Mouse (Mus musculus): ENCODE measurements around the gene Tmem206. TPM values are rescaled to one million over a fixed set of nuclear protein-coding genes. Genes with fewer than 3 reads are reported as not detected.

The Tmem206 gene
- polyA plus RNA-seq, 1 experiment from 2014 or later: 13.1 TPM

- Histone ChIP-seq H3K27me3 (replicated peaks; ENCODE audit: insufficient read depth, low read length) (no peaks in the 10 kb centered on the region), H3K9ac (replicated peaks; ENCODE audit: low read depth) (no peak overlapping the region), H3K27ac (ENCODE audit: low read length) (no peak overlapping the region), H3K9me3 (ENCODE audit: low read length) (no peaks in the 10 kb centered on the region), H3K4me1 (ENCODE audit: insufficient read depth, low read depth, low read length) (no peaks in the 10 kb centered on the region), H3K4me3 (ENCODE audit: low read depth, low read length) (no peak overlapping the region), H3K36me3 (ENCODE audit: insufficient read depth, low read length) (no peaks in the 10 kb centered on the region), H3K4me2 (replicated peaks; ENCODE audit: low read depth, low read length) (no peak overlapping the region)
- DNase-seq (ENCODE audit: low spot score) (no peak), ATAC-seq (no peak)
- no peak for TF ChIP-seq EP300 (IDR thresholded peaks at IDR 0.05)
- TF ChIP-seq CTCF (IDR thresholded peaks at IDR 0.05): no peak
- WGBS: 75% methylated on average over 11 of the region's 11 CpGs
Observed at GRCm38 (mm10) chr1:191381955-191382736, 56.4 kb downstream of the Tmem206 start.

DNA sequence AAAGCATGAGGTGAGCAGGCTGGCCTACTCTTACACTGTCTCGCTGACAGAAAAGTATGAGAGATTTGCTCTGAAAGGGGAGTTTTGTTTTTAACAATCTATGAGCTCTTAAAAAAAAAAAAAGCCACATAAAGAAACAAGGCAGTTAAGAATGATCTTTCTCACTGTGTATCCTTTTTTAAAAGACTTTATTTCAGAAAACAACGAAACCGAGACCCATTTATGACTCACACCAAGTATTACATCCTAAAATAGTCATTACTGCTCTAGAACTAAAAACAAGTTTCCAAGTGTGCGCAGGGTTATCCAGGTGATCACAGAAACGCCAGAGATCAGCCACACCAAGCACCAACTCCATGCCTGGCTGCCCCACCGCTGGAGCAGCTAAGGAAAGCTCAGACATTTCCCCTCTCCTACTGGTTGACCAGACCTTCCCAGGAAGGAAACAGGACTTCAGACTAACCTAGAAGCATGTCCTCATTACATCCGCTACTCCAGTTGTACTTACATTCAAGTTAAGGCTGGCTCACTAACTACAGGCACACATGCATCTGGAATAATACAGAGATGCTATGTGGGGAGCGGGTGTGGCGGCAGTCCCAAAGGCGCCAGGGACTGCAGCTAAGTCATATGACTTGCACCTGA, 59.2 kb downstream of the Tmem206 start:
- 92% methylated on average over 10 of the region's 10 CpGs for WGBS
- no peaks in the 10 kb centered on the region for H3K36me3 ChIP-seq (ENCODE audit: insufficient read depth, low read length)
- H3K4me1 ChIP-seq (ENCODE audit: insufficient read depth, low read depth, low read length): no peaks in the 10 kb centered on the region
- H3K27me3 ChIP-seq (replicated peaks; ENCODE audit: insufficient read depth, low read length): no peaks in the 10 kb centered on the region
- ATAC-seq (no peak), DNase-seq (ENCODE audit: low spot score) (no peak)
- H3K9ac ChIP-seq (replicated peaks; ENCODE audit: low read depth): no peak overlapping the region
- no peaks in the 10 kb centered on the region for H3K9me3 ChIP-seq (ENCODE audit: low read length)
- no peak for TF ChIP-seq CTCF (IDR thresholded peaks at IDR 0.05)
- no peak for TF ChIP-seq EP300 (IDR thresholded peaks at IDR 0.05)
- H3K27ac ChIP-seq (ENCODE audit: low read length): no peak overlapping the region
- H3K4me2 ChIP-seq (replicated peaks; ENCODE audit: low read depth, low read length): no peak overlapping the region
- no peak overlapping the region for H3K4me3 ChIP-seq (ENCODE audit: low read depth, low read length)

GRCm38 (mm10) chr1:191391311-191391710, 65.6 kb downstream of the Tmem206 start:
- H3K27me3 ChIP-seq (replicated peaks; ENCODE audit: insufficient read depth, low read length): no peaks in the 10 kb centered on the region
- no peak overlapping the region; the same call in 1 of the 2 replicates for H3K4me2 ChIP-seq (replicated peaks; ENCODE audit: low read depth, low read length)
- 4% methylated on average over 3 of the region's 3 CpGs for WGBS
- DNase-seq (ENCODE audit: low spot score): peak; percentile 91
- no peaks in the 10 kb centered on the region for H3K36me3 ChIP-seq (ENCODE audit: insufficient read depth, low read length)
- TF ChIP-seq EP300 (IDR thresholded peaks at IDR 0.05) (no peak), CTCF (IDR thresholded peaks at IDR 0.05) (peak; percentile 88)
- ATAC-seq: peak; percentile 80
- no peaks in the 10 kb centered on the region for H3K9me3 ChIP-seq (ENCODE audit: low read length)
- H3K27ac ChIP-seq (ENCODE audit: low read length): no peak overlapping the region
- H3K4me3 ChIP-seq (ENCODE audit: low read depth, low read length): no peak overlapping the region
- no peak overlapping the region for H3K9ac ChIP-seq (replicated peaks; ENCODE audit: low read depth)
- no peaks in the 10 kb centered on the region for H3K4me1 ChIP-seq (ENCODE audit: insufficient read depth, low read depth, low read length)

GRCm38 (mm10) chr1:191393536-191393935, 67.8 kb downstream of the Tmem206 start:
- peak overlapping the region; percentile 14; the same call in 1 of the 2 replicates for H3K4me3 ChIP-seq (ENCODE audit: low read depth, low read length)
- WGBS: 48% methylated on average over 3 of the region's 3 CpGs

DNA sequence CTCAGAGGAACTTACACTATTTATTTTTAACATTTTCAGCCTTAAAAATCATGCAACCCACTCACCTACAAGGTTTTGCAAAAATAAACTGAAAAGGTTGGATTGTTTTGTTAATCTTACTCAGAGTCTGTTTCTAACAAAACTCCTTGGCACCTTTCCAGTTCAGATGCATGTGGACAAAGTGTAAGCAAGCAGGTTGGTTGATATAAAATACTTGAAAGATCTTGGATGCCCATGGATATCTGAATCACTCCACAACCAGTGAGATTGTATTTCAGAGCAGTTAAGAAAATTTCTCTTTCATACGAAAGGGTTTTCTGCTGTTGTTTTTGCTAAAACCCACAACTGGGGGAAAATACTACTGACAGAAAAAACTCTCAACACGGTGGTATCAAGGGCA, 68.4 kb downstream of the Tmem206 start:
- Histone ChIP-seq H3K27me3 (replicated peaks; ENCODE audit: insufficient read depth, low read length) (no peaks in the 10 kb centered on the region), H3K9me3 (ENCODE audit: low read length) (no peaks in the 10 kb centered on the region), H3K36me3 (ENCODE audit: insufficient read depth, low read length) (no peaks in the 10 kb centered on the region), H3K9ac (replicated peaks; ENCODE audit: low read depth) (no peak overlapping the region; the same call in 1 of the 2 replicates), H3K27ac (ENCODE audit: low read length) (no peak overlapping the region), H3K4me1 (ENCODE audit: insufficient read depth, low read depth, low read length) (no peaks in the 10 kb centered on the region), H3K4me2 (replicated peaks; ENCODE audit: low read depth, low read length) (peak overlapping the region; percentile 70), H3K4me3 (ENCODE audit: low read depth, low read length) (peak overlapping the region; percentile 94)
- 22% methylated on average over 2 of the region's 2 CpGs for WGBS
- TF ChIP-seq EP300 (IDR thresholded peaks at IDR 0.05) (no peak), CTCF (IDR thresholded peaks at IDR 0.05) (no peak)
- DNase-seq (ENCODE audit: low spot score) (peak; percentile 62), ATAC-seq (no peak)

More at GRCm38 (mm10) chr1:191393536-191393935, 67.8 kb downstream of the Tmem206 start:
- no peak for DNase-seq (ENCODE audit: low spot score)
- H3K27me3 ChIP-seq (replicated peaks; ENCODE audit: insufficient read depth, low read length): no peaks in the 10 kb centered on the region
- no peak overlapping the region for H3K9ac ChIP-seq (replicated peaks; ENCODE audit: low read depth)
- ATAC-seq: no peak
- H3K4me1 ChIP-seq (ENCODE audit: insufficient read depth, low read depth, low read length): no peaks in the 10 kb centered on the region
- no peaks in the 10 kb centered on the region for H3K36me3 ChIP-seq (ENCODE audit: insufficient read depth, low read length)
- H3K9me3 ChIP-seq (ENCODE audit: low read length): no peaks in the 10 kb centered on the region
- H3K27ac ChIP-seq (ENCODE audit: low read length): no peak overlapping the region
- TF ChIP-seq CTCF (IDR thresholded peaks at IDR 0.05) (no peak), EP300 (IDR thresholded peaks at IDR 0.05) (no peak)
- H3K4me2 ChIP-seq (replicated peaks; ENCODE audit: low read depth, low read length): peak overlapping the region; percentile 70

- Histone ChIP-seq H3K9me3 (ENCODE audit: low read length) (no peaks in the 10 kb centered on the region), H3K4me3 (ENCODE audit: low read depth, low read length) (peak overlapping the region; percentile 94), H3K27ac (ENCODE audit: low read length) (peak overlapping the region; percentile 98; the same call in 1 of the 2 replicates), H3K27me3 (replicated peaks; ENCODE audit: insufficient read depth, low read length) (no peaks in the 10 kb centered on the region), H3K4me1 (ENCODE audit: insufficient read depth, low read depth, low read length) (no peaks in the 10 kb centered on the region), H3K9ac (replicated peaks; ENCODE audit: low read depth) (peak overlapping the region; percentile 92), H3K36me3 (ENCODE audit: insufficient read depth, low read length) (no peaks in the 10 kb centered on the region), H3K4me2 (replicated peaks; ENCODE audit: low read depth, low read length) (peak overlapping the region; percentile 70)
- no peak for ATAC-seq
- no peak for DNase-seq (ENCODE audit: low spot score)
- TF ChIP-seq CTCF (IDR thresholded peaks at IDR 0.05): no peak
- no peak for TF ChIP-seq EP300 (IDR thresholded peaks at IDR 0.05)
- 8% methylated on average over 1 of the region's 1 CpGs for WGBS
Observed at GRCm38 (mm10) chr1:191395200-191395599, 69.5 kb downstream of the Tmem206 start.

Data from lung, postnatal 0 days (tissue).